Mouse (Mus musculus): ENCODE results near the gene Tmem229b. TPM values are rescaled to one million over a fixed set of nuclear protein-coding genes. Genes with fewer than 3 reads are reported as not detected.
"Not testable (repeated sequence)": the region's sequence is repeated elsewhere in the genome, so short reads cannot be mapped to it uniquely, and the experiment has no call there.

Tmem229b gene
- polyA plus RNA-seq, 1 experiment, result 2.9 TPM

DNA sequence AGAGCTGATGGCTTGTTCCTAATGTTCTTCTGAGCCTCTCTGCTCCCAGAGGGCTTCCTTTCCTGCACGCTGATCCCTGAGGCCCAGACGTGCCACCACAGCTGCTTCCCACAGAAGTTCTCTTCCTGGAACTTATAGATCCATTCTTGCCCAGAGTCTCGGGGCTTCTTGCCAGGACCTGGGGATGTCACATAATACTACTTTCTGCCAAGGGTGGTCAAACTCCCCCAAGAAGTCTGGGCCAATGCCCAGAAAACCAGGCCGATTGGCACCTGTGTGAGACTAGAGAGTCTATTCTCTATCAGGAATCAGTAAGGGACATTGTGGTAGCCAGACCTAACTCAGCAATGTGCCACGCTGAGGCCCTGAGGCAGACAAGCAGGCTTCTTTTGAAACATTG is 80.1 kb downstream of the Tmem229b start:
- Histone ChIP-seq H3K36me3 (ENCODE audit: control insufficient read depth, insufficient read depth) (no peaks in the 10 kb centered on the region), H3K27me3 (ENCODE audit: control insufficient read depth, insufficient read depth, insufficient read length) (no peaks in the 10 kb centered on the region), H3K79me2 (ENCODE audit: control insufficient read depth, insufficient read depth) (no peaks in the 10 kb centered on the region), H3K4me3 (no peak overlapping the region), H3K4me2 (ENCODE audit: low read depth) (no peak overlapping the region), H3ac (ENCODE audit: control insufficient read depth, insufficient read length) (no peak overlapping the region)
- no peak for TF ChIP-seq POLR2AphosphoS2 (IDR thresholded peaks at IDR 0.05; ENCODE audit: insufficient read length, low read depth)
- TF ChIP-seq MAX (IDR thresholded peaks at IDR 0.05; ENCODE audit: low read depth), result no peak
- peak in 1 of 3 experiments; percentile 15 for TF ChIP-seq MYOG (IDR thresholded peaks at IDR 0.05; ENCODE audit: control insufficient read depth in 1 of 3, insufficient read depth in 1 of 3, insufficient read length in 2 of 3, low read depth in 2 of 3)
- peak in 1 of 3 experiments; percentile 28 for TF ChIP-seq MYOD1 (IDR thresholded peaks at IDR 0.05; ENCODE audit: control insufficient read depth in 1 of 3, insufficient read length in 2 of 3, low read depth in 2 of 3)

DNA sequence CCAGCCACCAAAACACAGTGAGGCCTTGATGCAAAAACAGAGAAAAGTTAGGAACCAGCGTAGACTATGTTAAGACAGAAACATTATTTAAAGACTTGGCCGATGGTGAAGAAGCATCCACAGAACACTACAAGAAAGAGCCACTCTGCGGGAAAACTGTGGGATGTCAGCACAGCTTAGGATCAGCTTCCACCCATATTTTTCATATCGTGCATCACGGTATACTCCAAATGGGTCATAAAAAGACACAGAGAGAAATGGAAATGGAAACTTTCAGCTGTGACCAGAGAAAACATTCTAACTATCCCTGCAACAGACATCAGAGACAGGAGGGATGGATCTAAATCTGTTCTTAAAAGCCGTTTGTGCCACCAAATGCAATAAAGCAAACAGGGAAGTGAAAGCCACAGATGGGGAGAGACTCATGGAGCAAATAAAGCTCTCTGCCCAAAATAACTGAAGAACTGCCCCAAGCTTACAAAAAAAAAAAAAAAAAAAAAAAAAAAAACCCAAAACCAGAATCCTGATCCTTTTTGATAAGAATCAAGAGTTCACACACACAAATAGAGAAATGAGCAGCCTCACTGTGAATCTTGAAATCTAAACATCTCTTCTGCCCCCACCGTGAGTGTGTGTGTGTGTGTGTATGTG is 83.8 kb downstream of the Tmem229b start:
- no peaks in the 10 kb centered on the region for H3K36me3 ChIP-seq (ENCODE audit: control insufficient read depth, insufficient read depth)
- H3ac ChIP-seq (ENCODE audit: control insufficient read depth, insufficient read length), result no peak overlapping the region
- no peak for TF ChIP-seq POLR2AphosphoS2 (IDR thresholded peaks at IDR 0.05; ENCODE audit: insufficient read length, low read depth)
- no peak for TF ChIP-seq USF1 (IDR thresholded peaks at IDR 0.05; ENCODE audit: low read depth)
- no peak for TF ChIP-seq REST (IDR thresholded peaks at IDR 0.05; ENCODE audit: insufficient read depth, insufficient read length)
- TF ChIP-seq MYOG (IDR thresholded peaks at IDR 0.05; ENCODE audit: control insufficient read depth in 1 of 3, insufficient read depth in 1 of 3, insufficient read length in 2 of 3, low read depth in 2 of 3), result no peak
- no peak for TF ChIP-seq TCF3 (IDR thresholded peaks at IDR 0.05; ENCODE audit: insufficient read length, low read depth)
- TF ChIP-seq CEBPB (IDR thresholded peaks at IDR 0.05; ENCODE audit: insufficient read depth, poor library complexity, severe bottlenecking), result no peak
- TF ChIP-seq SRF (IDR thresholded peaks at IDR 0.05; ENCODE audit: control insufficient read depth, insufficient read length, low read depth), result no peak
- TF ChIP-seq TCF12 (IDR thresholded peaks at IDR 0.05; ENCODE audit: insufficient read depth, poor library complexity, severe bottlenecking), result no peak
- no peak for TF ChIP-seq E2F4 (IDR thresholded peaks at IDR 0.05; ENCODE audit: insufficient read depth)
- TF ChIP-seq MYOD1 (IDR thresholded peaks at IDR 0.05; ENCODE audit: control insufficient read depth in 1 of 3, insufficient read length in 2 of 3, low read depth in 2 of 3), result no peak
- no peak for TF ChIP-seq POLR2A (IDR thresholded peaks at IDR 0.05; ENCODE audit: insufficient read length, low read depth)
- TF ChIP-seq MAX (IDR thresholded peaks at IDR 0.05; ENCODE audit: low read depth), result no peak
- no peak overlapping the region for H3K4me3 ChIP-seq
- H3K79me2 ChIP-seq (ENCODE audit: control insufficient read depth, insufficient read depth), result no peaks in the 10 kb centered on the region
- H3K4me2 ChIP-seq (ENCODE audit: low read depth), result no peak overlapping the region
- H3K27me3 ChIP-seq (ENCODE audit: control insufficient read depth, insufficient read depth, insufficient read length), result no peaks in the 10 kb centered on the region

DNA sequence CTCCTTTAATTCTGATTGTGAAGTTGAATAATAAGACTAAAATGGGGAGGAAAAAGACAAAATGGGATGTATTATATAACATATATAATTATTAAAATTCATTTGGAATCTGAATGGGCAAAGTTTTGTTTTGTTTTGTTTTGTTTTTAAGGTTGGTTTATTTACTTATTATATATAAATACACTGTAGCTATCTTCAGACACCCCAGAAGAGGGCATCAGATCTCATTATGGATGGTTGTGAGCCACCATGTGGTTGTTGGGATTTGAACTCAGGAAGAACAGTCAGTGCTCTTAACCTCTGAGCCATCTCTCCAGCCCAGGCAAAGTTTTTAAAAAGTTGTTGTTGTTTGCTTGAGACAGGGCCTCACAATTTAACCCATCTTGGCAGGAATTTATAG is 84.5 kb downstream of the Tmem229b start:
- not testable (repeated sequence) for H3K36me3 ChIP-seq (ENCODE audit: control insufficient read depth, insufficient read depth); H3K79me2 ChIP-seq (ENCODE audit: control insufficient read depth, insufficient read depth); H3K4me2 ChIP-seq (ENCODE audit: low read depth); H3K27me3 ChIP-seq (ENCODE audit: control insufficient read depth, insufficient read depth, insufficient read length); H3ac ChIP-seq (ENCODE audit: control insufficient read depth, insufficient read length); H3K4me3 ChIP-seq

DNA sequence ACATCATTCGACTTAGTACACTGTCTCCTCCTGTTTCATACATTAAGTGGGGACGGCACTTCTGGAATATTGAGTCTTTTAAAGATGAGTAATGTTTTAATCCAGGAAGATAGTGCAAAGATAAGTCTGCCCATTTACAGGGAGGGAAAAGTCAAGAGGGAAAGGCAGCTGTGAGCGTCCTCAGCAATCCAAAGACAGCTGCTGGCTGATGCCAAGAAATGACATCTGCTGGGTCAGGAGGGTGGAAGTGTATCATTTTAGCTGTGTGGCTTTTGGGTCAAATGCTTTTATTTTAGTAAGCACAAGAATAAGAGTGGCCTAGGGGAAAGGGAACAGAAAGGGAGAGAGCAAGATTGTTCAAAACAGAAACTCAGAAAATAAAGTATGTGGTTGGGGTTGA is 85.4 kb downstream of the Tmem229b start:
- Histone ChIP-seq H3ac (ENCODE audit: control insufficient read depth, insufficient read length) (no peak overlapping the region), H3K79me2 (ENCODE audit: control insufficient read depth, insufficient read depth) (no peaks in the 10 kb centered on the region), H3K4me2 (ENCODE audit: low read depth) (peak overlapping the region; percentile 49), H3K4me3 (no peak overlapping the region), H3K27me3 (ENCODE audit: control insufficient read depth, insufficient read depth, insufficient read length) (no peaks in the 10 kb centered on the region), H3K36me3 (ENCODE audit: control insufficient read depth, insufficient read depth) (no peaks in the 10 kb centered on the region)
- TF ChIP-seq TCF12 (IDR thresholded peaks at IDR 0.05; ENCODE audit: insufficient read depth, poor library complexity, severe bottlenecking) (peak; percentile 89), CEBPB (IDR thresholded peaks at IDR 0.05; ENCODE audit: insufficient read depth, poor library complexity, severe bottlenecking) (peak; percentile 11; the same call in 1 of the 2 replicates), MYOD1 (IDR thresholded peaks at IDR 0.05; ENCODE audit: control insufficient read depth in 1 of 3, insufficient read length in 2 of 3, low read depth in 2 of 3) (peak; percentile 91 to 94 (median 92)), TCF3 (IDR thresholded peaks at IDR 0.05; ENCODE audit: insufficient read length, low read depth) (peak; percentile 54), E2F4 (IDR thresholded peaks at IDR 0.05; ENCODE audit: insufficient read depth) (no peak), POLR2AphosphoS2 (IDR thresholded peaks at IDR 0.05; ENCODE audit: insufficient read length, low read depth) (no peak), MYOG (IDR thresholded peaks at IDR 0.05; ENCODE audit: control insufficient read depth in 1 of 3, insufficient read depth in 1 of 3, insufficient read length in 2 of 3, low read depth in 2 of 3) (peak; percentile 31 to 97 (median 87)), REST (IDR thresholded peaks at IDR 0.05; ENCODE audit: insufficient read depth, insufficient read length) (no peak), SRF (IDR thresholded peaks at IDR 0.05; ENCODE audit: control insufficient read depth, insufficient read length, low read depth) (no peak)

DNA sequence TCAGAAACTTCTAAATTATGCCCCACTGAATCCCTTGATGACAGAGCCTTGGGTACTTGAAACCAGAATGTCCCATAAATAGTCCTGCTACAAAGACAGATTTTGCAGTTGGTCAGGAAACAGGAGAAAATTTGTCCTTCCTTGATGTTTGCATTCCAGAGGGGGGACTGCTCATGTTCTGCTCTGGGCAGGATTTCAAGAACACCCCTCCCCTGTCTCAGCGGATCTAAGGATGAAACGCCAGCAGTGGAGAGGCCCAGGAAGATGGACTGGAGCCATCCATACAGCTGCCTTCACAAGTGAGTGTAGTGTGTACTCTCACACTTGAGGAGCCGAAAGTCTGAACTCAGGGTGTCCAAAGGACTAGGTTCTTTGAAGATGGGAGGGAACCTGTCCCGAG is 86.0 kb downstream of the Tmem229b start:
- Histone ChIP-seq H3ac (ENCODE audit: control insufficient read depth, insufficient read length) (no peak overlapping the region), H3K27me3 (ENCODE audit: control insufficient read depth, insufficient read depth, insufficient read length) (no peaks in the 10 kb centered on the region), H3K4me3 (no peak overlapping the region), H3K36me3 (ENCODE audit: control insufficient read depth, insufficient read depth) (no peaks in the 10 kb centered on the region), H3K79me2 (ENCODE audit: control insufficient read depth, insufficient read depth) (no peaks in the 10 kb centered on the region), H3K4me2 (ENCODE audit: low read depth) (peak overlapping the region; percentile 49)
- TF ChIP-seq MYOD1 (IDR thresholded peaks at IDR 0.05; ENCODE audit: control insufficient read depth in 1 of 3, insufficient read length in 2 of 3, low read depth in 2 of 3) (peak in 2 of 3 experiments; percentile 8 to 15), TCF12 (IDR thresholded peaks at IDR 0.05; ENCODE audit: insufficient read depth, poor library complexity, severe bottlenecking) (peak; percentile 22), E2F4 (IDR thresholded peaks at IDR 0.05; ENCODE audit: insufficient read depth) (no peak), TCF3 (IDR thresholded peaks at IDR 0.05; ENCODE audit: insufficient read length, low read depth) (no peak), POLR2AphosphoS2 (IDR thresholded peaks at IDR 0.05; ENCODE audit: insufficient read length, low read depth) (no peak), MYOG (IDR thresholded peaks at IDR 0.05; ENCODE audit: control insufficient read depth in 1 of 3, insufficient read depth in 1 of 3, insufficient read length in 2 of 3, low read depth in 2 of 3) (peak in 1 of 3 experiments; percentile 45)
